Mouse (Mus musculus) lung, embryonic 15.5 days (tissue): ENCODE measurements around the gene Ntng2. TPM values are rescaled to one million over a fixed set of nuclear protein-coding genes. Genes with fewer than 3 reads are reported as not detected.

ENCODE experiments used
- ATAC-seq: fragments of 200-750 bp; cut with Nextera tagmentation; 2 replicates; pipeline ENCODE4 v1.8.0; 2017; ENCODE audit warnings: moderate number of reproducible peaks, borderline replicate concordance; ENCODE audit not compliant: low FRiP score, low TSS enrichment; ENCODE audit errors: extremely low read depth
- H3K27ac ChIP-seq: fragments of 300-500 bp; sonication (generic); 2 replicates; pipeline ENCODE4 v1.5.1; 2015; ENCODE audit warnings: moderate library complexity, mild to moderate bottlenecking, inconsistent platforms
- H3K27me3 ChIP-seq: fragments of 300-500 bp; sonication (generic); 2 replicates; pipeline ENCODE4 v1.6.1; 2015; ENCODE audit warnings: inconsistent platforms
- H3K36me3 ChIP-seq: fragments of 300-500 bp; sonication (generic); 2 replicates; pipeline ENCODE4 v1.6.1; 2015; ENCODE audit warnings: inconsistent platforms
- H3K4me1 ChIP-seq: fragments of 300-500 bp; sonication (generic); 2 replicates; pipeline ENCODE4 v1.6.1; 2015; ENCODE audit warnings: inconsistent platforms
- H3K4me2 ChIP-seq: fragments of 300-500 bp; sonication (generic); 2 replicates; pipeline ENCODE4 v1.6.1; 2015; ENCODE audit warnings: inconsistent platforms, mild to moderate bottlenecking, moderate library complexity
- H3K4me3 ChIP-seq: fragments of 300-500 bp; sonication (generic); 2 replicates; pipeline ENCODE4 v1.5.1; 2015; ENCODE audit warnings: mild to moderate bottlenecking, inconsistent platforms
- H3K9ac ChIP-seq: fragments of 300-500 bp; sonication (generic); 2 replicates; pipeline ENCODE4 v1.6.1; 2015; ENCODE audit warnings: inconsistent platforms
- H3K9me3 ChIP-seq: fragments of 300-500 bp; sonication (generic); 2 replicates; pipeline ENCODE4 v1.6.1; 2016; ENCODE audit warnings: inconsistent platforms
- WGBS: fragments of 180-500 bp; shearing (Covaris S2); methylation state at CpG from one replicate; pipeline ENCODE4 v1.1.7; 2015; 5-methylcytosine and 5-hydroxymethylcytosine counted together
- polyA plus RNA-seq: library from polyadenylated mRNA; unstranded; fragments of >200 nt; fragmentation: Nextera tagmentation; extraction: Ambion mirVana; gene quantifications from 2 replicates; pipeline ENCODE4 v1.2.1, GENCODE M21; 2015

Ntng2 gene
- polyA plus RNA-seq, 1 experiment from 2014 or later, result 0.46 TPM

DNA sequence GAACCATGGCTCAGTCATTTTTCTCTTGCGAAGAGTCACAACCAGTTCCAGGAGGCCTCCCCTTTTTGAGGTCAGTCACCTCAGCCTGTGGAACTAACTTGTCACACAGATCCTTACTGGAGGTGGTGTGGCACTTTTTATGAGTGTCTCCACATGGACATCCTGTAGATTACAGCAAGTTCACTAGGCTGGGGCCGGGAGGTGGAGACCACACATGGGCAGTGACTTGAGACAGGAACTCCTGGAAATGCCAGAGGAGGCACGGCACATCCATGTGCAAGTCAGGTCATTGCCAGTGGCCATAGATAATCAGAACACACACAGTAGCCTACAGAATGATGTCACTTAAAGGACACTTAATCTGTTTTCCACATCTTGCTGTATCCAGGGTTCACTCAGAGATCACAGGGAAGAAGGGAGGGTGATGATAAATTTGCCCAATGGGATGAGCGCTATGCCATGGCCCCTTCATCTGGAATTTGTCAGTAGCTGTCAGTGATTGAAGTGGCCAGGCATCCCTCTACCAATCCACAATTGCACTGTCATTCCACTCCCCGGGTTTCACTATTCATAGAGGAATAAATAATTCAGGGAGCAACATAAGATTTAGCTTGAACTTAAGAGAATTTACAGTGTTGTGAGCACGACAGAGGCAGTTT lies 69.4 kb downstream of the Ntng2 start:
- WGBS, result 54% methylated on average over 6 of the region's 6 CpGs
- no peak for ATAC-seq
- H3K36me3 ChIP-seq, result peaks cover 22% of the 10 kb centered on the region
- no peak overlapping the region for H3K27ac ChIP-seq
- H3K27me3 ChIP-seq, result no peaks in the 10 kb centered on the region
- H3K9me3 ChIP-seq, result no peaks in the 10 kb centered on the region
- no peaks in the 10 kb centered on the region for H3K4me1 ChIP-seq
- H3K9ac ChIP-seq, result no peak overlapping the region
- no peak overlapping the region for H3K4me2 ChIP-seq
- H3K4me3 ChIP-seq, result no peak overlapping the region

DNA sequence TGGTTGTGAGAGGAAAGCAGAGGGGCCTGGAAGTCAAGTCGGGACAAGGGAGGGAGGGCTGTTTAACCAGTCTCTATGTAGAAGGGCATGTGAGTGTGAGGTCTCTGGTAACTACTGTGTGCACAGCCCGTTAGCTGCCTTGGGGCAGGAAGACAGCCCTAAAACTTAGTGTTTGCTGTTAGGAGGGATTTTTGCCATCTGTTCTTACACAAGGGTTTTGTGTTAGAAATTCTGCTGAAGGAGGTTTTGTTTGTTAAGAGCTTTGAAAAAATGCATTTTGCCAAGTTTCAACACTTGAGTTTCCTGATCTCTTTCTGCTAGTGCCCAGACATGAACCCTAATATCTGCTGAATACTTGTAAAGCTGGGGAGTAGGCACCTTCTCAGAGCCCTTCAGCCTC lies 71.7 kb downstream of the Ntng2 start:
- no peak overlapping the region for H3K9ac ChIP-seq
- H3K27ac ChIP-seq, result no peak overlapping the region
- peaks cover 37% of the 10 kb centered on the region for H3K36me3 ChIP-seq
- H3K4me2 ChIP-seq, result no peak overlapping the region
- WGBS, result 85% methylated on average over 2 of the region's 2 CpGs
- no peak overlapping the region for H3K4me3 ChIP-seq
- no peaks in the 10 kb centered on the region for H3K4me1 ChIP-seq
- ATAC-seq, result no peak
- H3K9me3 ChIP-seq, result no peaks in the 10 kb centered on the region
- H3K27me3 ChIP-seq, result no peaks in the 10 kb centered on the region

DNA sequence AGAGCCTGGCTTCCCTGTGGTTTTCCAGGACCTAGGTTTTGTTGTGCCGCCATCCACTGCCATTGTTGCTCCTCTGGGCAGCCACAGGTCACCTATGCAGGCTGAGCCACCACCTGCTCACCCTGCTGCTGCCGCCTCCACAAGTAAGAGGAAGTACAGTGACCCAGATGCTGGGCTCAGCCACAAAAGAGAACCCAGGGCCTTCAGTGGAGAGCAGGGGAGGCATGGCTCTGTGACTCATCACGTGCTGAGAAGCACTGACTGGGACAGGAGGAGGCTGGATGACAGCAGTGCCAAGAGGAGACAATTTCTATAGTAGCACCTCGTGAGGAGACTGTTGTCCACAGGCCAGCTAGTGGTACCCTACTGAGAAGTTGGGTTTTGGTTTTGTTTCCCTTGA lies 73.0 kb downstream of the Ntng2 start:
- H3K9ac ChIP-seq, result no peak overlapping the region
- no peak overlapping the region for H3K4me3 ChIP-seq
- H3K27ac ChIP-seq, result no peak overlapping the region
- H3K27me3 ChIP-seq, result no peaks in the 10 kb centered on the region
- no peaks in the 10 kb centered on the region for H3K4me1 ChIP-seq
- ATAC-seq, result no peak
- H3K36me3 ChIP-seq, result peaks cover 47% of the 10 kb centered on the region
- 86% methylated on average over 4 of the region's 4 CpGs for WGBS
- no peaks in the 10 kb centered on the region for H3K9me3 ChIP-seq
- H3K4me2 ChIP-seq, result no peak overlapping the region

DNA sequence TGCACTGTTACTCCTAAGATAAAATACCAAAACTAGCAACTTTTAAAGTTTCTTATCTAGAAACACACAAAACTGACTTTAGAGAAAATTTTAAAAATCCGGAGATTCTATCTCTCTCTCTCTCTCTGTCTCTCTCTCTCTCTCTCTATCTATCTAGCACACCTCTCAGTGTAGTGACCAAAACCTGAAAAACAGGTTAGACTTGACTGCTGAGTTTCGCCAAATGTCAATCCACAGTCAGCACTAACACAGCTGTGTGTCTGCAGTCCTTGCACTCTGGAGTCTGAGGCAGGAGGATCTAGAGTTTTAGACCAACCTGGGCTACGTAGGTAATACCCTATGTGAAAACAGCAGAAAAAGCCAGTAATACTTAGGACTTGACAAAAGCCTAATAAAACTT lies 77.9 kb downstream of the Ntng2 start:
- H3K36me3 ChIP-seq, result peaks cover 75% of the 10 kb centered on the region
- H3K9me3 ChIP-seq, result no peaks in the 10 kb centered on the region
- H3K27me3 ChIP-seq, result no peaks in the 10 kb centered on the region
- WGBS, result 66% methylated on average over 3 of the region's 3 CpGs
- no peak overlapping the region for H3K4me3 ChIP-seq
- ATAC-seq, result no peak
- H3K27ac ChIP-seq, result no peak overlapping the region
- no peak overlapping the region for H3K4me2 ChIP-seq
- no peak overlapping the region for H3K9ac ChIP-seq
- H3K4me1 ChIP-seq, result no peaks in the 10 kb centered on the region

DNA sequence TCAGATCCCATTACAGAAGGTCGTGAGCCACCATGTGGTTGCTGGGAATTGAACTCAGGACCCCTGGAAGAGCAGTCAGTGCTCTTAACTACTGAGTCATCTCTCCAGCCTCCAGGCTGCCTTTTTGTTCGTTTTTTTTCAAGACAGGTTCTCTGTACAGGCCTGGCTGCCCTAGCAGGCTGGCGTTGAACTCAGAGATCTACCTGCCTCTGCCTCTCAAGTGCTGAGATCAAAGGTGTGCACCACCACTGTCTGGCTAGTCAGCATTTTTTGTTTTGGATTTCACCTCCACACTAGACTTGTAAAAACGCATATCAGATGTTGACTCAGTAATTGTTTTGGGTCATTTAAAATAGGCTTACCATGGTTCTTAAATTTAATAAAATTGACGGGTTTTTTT lies 84.7 kb downstream of the Ntng2 start:
- peaks cover 70% of the 10 kb centered on the region for H3K36me3 ChIP-seq
- no peak for ATAC-seq
- WGBS, result 88% methylated on average over 5 of the region's 5 CpGs

DNA sequence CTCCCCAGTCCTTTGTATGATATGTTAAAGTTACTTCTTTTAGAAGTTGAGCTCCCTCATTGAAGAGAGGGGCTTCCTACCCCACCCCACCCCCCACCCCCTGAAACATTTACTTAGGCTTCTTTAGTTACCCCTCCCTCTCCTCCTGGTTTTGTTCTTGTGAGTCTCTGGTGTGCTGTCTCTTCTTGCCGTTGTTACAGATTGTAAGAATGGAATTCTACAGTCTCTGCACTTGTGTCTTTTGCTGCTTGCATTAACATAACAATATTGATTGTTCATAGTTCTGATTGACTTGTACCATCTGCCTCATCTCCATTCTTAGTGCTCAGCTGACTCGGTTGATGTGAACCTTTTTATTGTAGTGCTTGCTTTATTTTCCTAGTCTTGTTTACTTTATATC lies 100.9 kb downstream of the Ntng2 start:
- H3K9ac ChIP-seq, result no peak overlapping the region
- peaks cover 59% of the 10 kb centered on the region for H3K36me3 ChIP-seq
- 69% methylated on average over 2 of the region's 2 CpGs for WGBS
- no peaks in the 10 kb centered on the region for H3K4me1 ChIP-seq
- H3K27ac ChIP-seq, result no peak overlapping the region
- no peak overlapping the region for H3K4me2 ChIP-seq
- no peaks in the 10 kb centered on the region for H3K9me3 ChIP-seq
- no peak overlapping the region for H3K4me3 ChIP-seq
- ATAC-seq, result no peak
- H3K27me3 ChIP-seq, result no peaks in the 10 kb centered on the region

More for the DNA sequence above, 84.7 kb downstream of the Ntng2 start:
- Histone ChIP-seq H3K4me2 (no peak overlapping the region), H3K9me3 (no peaks in the 10 kb centered on the region), H3K4me1 (no peaks in the 10 kb centered on the region), H3K9ac (no peak overlapping the region), H3K27me3 (no peaks in the 10 kb centered on the region), H3K27ac (no peak overlapping the region), H3K4me3 (no peak overlapping the region)

Other genes with a start within 250 kb of the Ntng2 start
- gene Cfap77, start 197.9 kb downstream of the Ntng2 start, polyA plus RNA-seq, result 0.33 and 0.57 TPM in 2 replicates
- 9.0 and 11.3 TPM in 2 replicates for gene Ttf1, start 192.7 kb downstream of the Ntng2 start, polyA plus RNA-seq
- 11.2 and 13.6 TPM in 2 replicates for gene Setx, start 128.8 kb downstream of the Ntng2 start, polyA plus RNA-seq
- 47.9 and 49.5 TPM in 2 replicates for gene Med27, start 93.8 kb upstream of the Ntng2 start, polyA plus RNA-seq